Mouse (Mus musculus): ENCODE measurements around the gene Ddx56. TPM values are rescaled to one million over a fixed set of nuclear protein-coding genes. Genes with fewer than 3 reads are reported as not detected.

Ddx56 gene
- 82.5 and 83.6 TPM in 2 replicates for polyA plus RNA-seq (2015; fragmentation: Nextera tagmentation; extraction: Ambion mirVana)

GRCm38 (mm10) chr11:6267320-6268254 is at the start of gene Ddx56:
Gene Ddx56, minus strand, starts transcription at chr11:6267772.
- Histone ChIP-seq H3K4me3 (peak within 1 kb of the TSS; percentile 94), H3K36me3 (peaks cover 62% of the 10 kb centered on the region), H3K4me2 (replicated peaks) (peak within 1 kb of the TSS; percentile 91), H3K27ac (replicated peaks) (peak within 1 kb of the TSS; percentile 98), H3K9ac (replicated peaks) (peak within 1 kb of the TSS; percentile 93), H3K4me1 (peaks cover 30% of the 10 kb centered on the region), H3K27me3 (no peaks in the 10 kb centered on the region), H3K9me3 (no peaks in the 10 kb centered on the region)
- WGBS = 2% methylated on average over 50 of the region's 50 CpGs
- ATAC-seq (replicated peaks) = peak; percentile 98

GRCm38 (mm10) chr11:6316821-6317220 is 49.2 kb upstream of the Ddx56 start:
- Histone ChIP-seq H3K4me3 (no peak overlapping the region), H3K36me3 (peaks cover 26% of the 10 kb centered on the region), H3K9me3 (no peaks in the 10 kb centered on the region), H3K27ac (replicated peaks) (no peak overlapping the region), H3K4me1 (no peaks in the 10 kb centered on the region), H3K9ac (replicated peaks) (no peak overlapping the region), H3K27me3 (no peaks in the 10 kb centered on the region), H3K4me2 (replicated peaks) (no peak overlapping the region)
- 89% methylated on average over 11 of the region's 11 CpGs for WGBS
- no peak for ATAC-seq (replicated peaks)

GRCm38 (mm10) chr11:6313874-6314406 is 46.4 kb upstream of the Ddx56 start:
- WGBS = 90% methylated on average over 7 of the region's 7 CpGs
- no peak for ATAC-seq (replicated peaks)
- H3K9me3 ChIP-seq = no peaks in the 10 kb centered on the region
- no peak overlapping the region for H3K9ac ChIP-seq (replicated peaks)
- H3K4me3 ChIP-seq = no peak overlapping the region
- H3K27me3 ChIP-seq = no peaks in the 10 kb centered on the region
- H3K4me2 ChIP-seq (replicated peaks) = no peak overlapping the region
- H3K36me3 ChIP-seq = peaks cover 35% of the 10 kb centered on the region
- H3K4me1 ChIP-seq = no peaks in the 10 kb centered on the region
- no peak overlapping the region for H3K27ac ChIP-seq (replicated peaks)

DNA sequence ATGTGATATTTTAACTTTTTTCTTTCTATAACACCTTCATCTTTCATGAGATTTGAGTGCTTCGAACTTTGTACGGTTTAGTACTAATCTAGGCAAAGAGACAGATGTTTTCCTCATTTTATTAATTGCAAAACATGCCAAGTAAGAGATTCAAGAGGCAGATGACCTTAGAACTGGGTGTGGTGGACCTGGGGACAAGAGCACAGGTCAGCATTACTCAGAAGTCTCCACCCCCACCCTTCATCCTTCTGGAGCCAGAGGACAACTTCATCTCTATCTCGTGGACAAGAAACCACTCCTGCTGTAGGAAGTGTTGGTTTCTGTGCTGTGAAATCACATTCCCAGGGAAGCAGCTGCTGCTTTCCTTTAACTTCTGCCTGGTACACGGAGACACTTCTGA is 40.6 kb upstream of the Ddx56 start:
- Histone ChIP-seq H3K4me2 (replicated peaks) (no peak overlapping the region), H3K4me1 (no peaks in the 10 kb centered on the region), H3K27me3 (no peaks in the 10 kb centered on the region), H3K9ac (replicated peaks) (no peak overlapping the region), H3K4me3 (no peak overlapping the region), H3K9me3 (no peaks in the 10 kb centered on the region), H3K36me3 (peaks cover 9% of the 10 kb centered on the region; the same call in 1 of the 2 replicates), H3K27ac (replicated peaks) (no peak overlapping the region)
- WGBS = 98% methylated on average over 4 of the region's 4 CpGs
- ATAC-seq (replicated peaks) = no peak

GRCm38 (mm10) chr11:6305943-6306430 is 38.4 kb upstream of the Ddx56 start:
- H3K9me3 ChIP-seq = no peaks in the 10 kb centered on the region
- H3K4me3 ChIP-seq = no peak overlapping the region
- H3K27me3 ChIP-seq = no peaks in the 10 kb centered on the region
- H3K4me1 ChIP-seq = no peaks in the 10 kb centered on the region
- no peak for ATAC-seq (replicated peaks)
- no peak overlapping the region for H3K27ac ChIP-seq (replicated peaks)
- H3K4me2 ChIP-seq (replicated peaks) = no peak overlapping the region
- WGBS = 95% methylated on average over 1 of the region's 1 CpGs
- H3K9ac ChIP-seq (replicated peaks) = no peak overlapping the region
- H3K36me3 ChIP-seq = peaks cover 7% of the 10 kb centered on the region; the same call in 1 of the 2 replicates

- H3K9me3 ChIP-seq = no peaks in the 10 kb centered on the region
- no peaks in the 10 kb centered on the region for H3K27me3 ChIP-seq
- ATAC-seq (replicated peaks) = no peak
- 80% methylated on average over 2 of the region's 2 CpGs for WGBS
- H3K9ac ChIP-seq (replicated peaks) = no peak overlapping the region
- no peak overlapping the region for H3K27ac ChIP-seq (replicated peaks)
- H3K36me3 ChIP-seq = peaks cover 14% of the 10 kb centered on the region
- no peak overlapping the region for H3K4me3 ChIP-seq
- no peak overlapping the region for H3K4me2 ChIP-seq (replicated peaks)
- no peaks in the 10 kb centered on the region for H3K4me1 ChIP-seq
These were observed 35.2 kb upstream of the Ddx56 start for GRCm38 (mm10) chr11:6302793-6303192.

DNA sequence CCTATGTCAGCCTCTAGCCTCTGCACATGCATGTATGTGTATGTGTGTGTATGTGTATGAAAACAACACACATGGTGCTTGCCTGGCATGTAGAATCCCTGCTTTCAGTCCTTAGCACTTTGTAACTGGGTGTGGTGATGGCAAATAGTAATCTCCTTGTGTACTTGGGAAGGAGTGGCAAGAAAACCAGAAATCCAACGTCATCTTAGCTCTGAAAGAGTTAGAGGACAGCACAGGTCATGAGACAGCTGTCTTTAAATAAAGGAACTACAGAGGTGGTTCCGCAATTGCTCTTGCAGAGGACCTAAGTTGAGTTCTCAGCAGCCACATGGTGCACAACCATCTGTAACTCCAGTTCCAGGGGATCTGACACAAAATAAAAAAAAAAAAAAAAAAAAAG is 31.9 kb upstream of the Ddx56 start:
- H3K4me3 ChIP-seq = no peak overlapping the region
- H3K9ac ChIP-seq (replicated peaks) = no peak overlapping the region
- ATAC-seq (replicated peaks) = no peak
- no peak overlapping the region for H3K4me2 ChIP-seq (replicated peaks)
- peaks cover 17% of the 10 kb centered on the region for H3K36me3 ChIP-seq
- H3K4me1 ChIP-seq = no peaks in the 10 kb centered on the region
- no peaks in the 10 kb centered on the region for H3K27me3 ChIP-seq
- H3K9me3 ChIP-seq = no peaks in the 10 kb centered on the region
- H3K27ac ChIP-seq (replicated peaks) = no peak overlapping the region
- 89% methylated on average over 2 of the region's 2 CpGs for WGBS

- Histone ChIP-seq H3K27me3 (no peaks in the 10 kb centered on the region), H3K4me1 (peaks cover 8% of the 10 kb centered on the region), H3K27ac (replicated peaks) (no peak overlapping the region), H3K36me3 (peaks cover 17% of the 10 kb centered on the region), H3K9ac (replicated peaks) (no peak overlapping the region), H3K4me2 (replicated peaks) (no peak overlapping the region), H3K9me3 (no peaks in the 10 kb centered on the region), H3K4me3 (no peak overlapping the region)
- no peak for ATAC-seq (replicated peaks)
These were observed 28.5 kb upstream of the Ddx56 start for GRCm38 (mm10) chr11:6296077-6296476.

DNA sequence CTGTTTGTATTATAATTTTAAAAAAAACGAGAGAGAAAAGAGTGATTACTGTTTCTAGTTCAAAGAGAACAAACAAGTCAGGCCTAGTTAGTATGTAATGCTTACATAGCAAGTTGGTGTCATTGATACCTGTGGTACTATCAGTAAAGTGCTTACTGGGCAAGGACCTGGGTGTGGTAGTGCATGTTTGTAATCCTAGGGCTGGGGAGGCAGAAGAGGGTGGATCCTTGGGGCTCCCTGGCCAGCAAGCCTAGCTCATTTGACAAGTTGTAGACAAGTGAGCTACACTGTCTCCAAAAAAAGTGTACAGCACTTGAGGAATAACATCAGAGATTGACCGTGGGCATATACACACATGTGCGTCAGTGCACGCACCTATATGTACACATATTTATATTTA is 27.1 kb upstream of the Ddx56 start:
- Histone ChIP-seq H3K27ac (replicated peaks) (no peak overlapping the region), H3K4me3 (no peak overlapping the region), H3K9me3 (no peaks in the 10 kb centered on the region), H3K4me1 (peaks cover 12% of the 10 kb centered on the region), H3K4me2 (replicated peaks) (no peak overlapping the region), H3K36me3 (peaks cover 17% of the 10 kb centered on the region), H3K9ac (replicated peaks) (no peak overlapping the region), H3K27me3 (no peaks in the 10 kb centered on the region)
- 95% methylated on average over 4 of the region's 4 CpGs for WGBS
- ATAC-seq (replicated peaks) = no peak

DNA sequence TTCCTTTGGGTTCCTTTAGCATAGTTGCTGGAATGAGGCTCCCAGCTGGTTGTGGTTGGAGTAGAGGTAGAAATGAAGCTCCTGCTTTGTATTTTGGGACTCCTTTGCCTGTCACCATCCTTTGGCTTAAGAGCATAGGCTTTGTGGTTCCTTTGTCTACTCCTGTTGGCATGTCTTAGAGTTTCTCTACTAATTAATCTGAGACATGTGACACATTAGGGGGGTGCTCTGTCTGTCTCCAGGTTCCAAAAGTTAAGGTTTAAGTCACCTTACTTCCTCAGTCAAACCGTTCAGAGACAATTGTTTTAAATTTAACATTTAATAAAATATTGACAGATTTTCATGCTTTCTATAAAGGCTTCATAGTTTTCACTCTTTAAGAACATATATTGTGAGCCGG is 26.0 kb upstream of the Ddx56 start:
- no peak overlapping the region for H3K4me3 ChIP-seq
- no peak overlapping the region for H3K4me2 ChIP-seq (replicated peaks)
- no peak overlapping the region for H3K9ac ChIP-seq (replicated peaks)
- H3K36me3 ChIP-seq = peaks cover 11% of the 10 kb centered on the region
- WGBS = 95% methylated on average over 2 of the region's 2 CpGs
- peaks cover 12% of the 10 kb centered on the region for H3K4me1 ChIP-seq
- no peak for ATAC-seq (replicated peaks)
- no peaks in the 10 kb centered on the region for H3K27me3 ChIP-seq
- no peaks in the 10 kb centered on the region for H3K9me3 ChIP-seq
- H3K27ac ChIP-seq (replicated peaks) = no peak overlapping the region

DNA sequence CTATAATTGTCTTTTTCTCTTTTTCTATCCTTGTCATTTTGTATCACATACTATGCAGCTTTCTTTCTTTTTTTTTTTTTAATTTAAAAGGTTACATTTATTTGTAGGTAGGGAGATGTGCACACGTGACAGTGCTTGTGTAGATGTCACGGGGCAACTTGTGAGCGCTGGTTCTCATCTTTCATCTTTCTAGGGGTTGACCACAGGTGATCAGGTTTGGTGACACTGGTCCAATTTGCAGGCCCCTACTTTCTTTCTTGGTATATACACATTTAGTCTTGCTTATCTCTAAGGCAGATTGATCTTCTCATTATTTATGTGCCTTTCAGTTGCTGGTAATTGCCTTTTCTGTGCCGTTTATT is 25.4 kb upstream of the Ddx56 start:
- no peak for ATAC-seq (replicated peaks)
- no peaks in the 10 kb centered on the region for H3K9me3 ChIP-seq
- H3K36me3 ChIP-seq = peaks cover 4% of the 10 kb centered on the region
- H3K4me1 ChIP-seq = peaks cover 12% of the 10 kb centered on the region
- H3K27ac ChIP-seq (replicated peaks) = no peak overlapping the region
- no peak overlapping the region for H3K9ac ChIP-seq (replicated peaks)
- WGBS = 94% methylated on average over 4 of the region's 4 CpGs
- H3K27me3 ChIP-seq = no peaks in the 10 kb centered on the region
- peak overlapping the region; percentile 72; the same call in 1 of the 2 replicates for H3K4me2 ChIP-seq (replicated peaks)
- H3K4me3 ChIP-seq = peak overlapping the region; percentile 60

- 18% methylated on average over 33 of the region's 33 CpGs for whole genome bisulfite sequencing
- peak overlapping the region; percentile 60 for H3K4me3 ChIP-seq
- peak; percentile 63 for ATAC-seq (replicated peaks)
These were observed 24.8 kb upstream of the Ddx56 start for GRCm38 (mm10) chr11:6292116-6292987.

More at GRCm38 (mm10) chr11:6292116-6292987, 24.8 kb upstream of the Ddx56 start:
- no peaks in the 10 kb centered on the region for H3K27me3 ChIP-seq
- H3K4me2 ChIP-seq (replicated peaks) = peak overlapping the region; percentile 72
- H3K9ac ChIP-seq (replicated peaks) = peak overlapping the region; percentile 56
- peak overlapping the region; percentile 91 for H3K27ac ChIP-seq (replicated peaks)
- no peaks in the 10 kb centered on the region for H3K9me3 ChIP-seq
- no peaks in the 10 kb centered on the region for H3K36me3 ChIP-seq
- peaks cover 12% of the 10 kb centered on the region for H3K4me1 ChIP-seq

All from forebrain, embryonic 15.5 days (tissue).